Mouse (Mus musculus) layer of hippocampus, adult 8-10 months (tissue): ENCODE results near the gene Rhcg. TPM values are rescaled to one million over a fixed set of nuclear protein-coding genes. Genes with fewer than 3 reads are reported as not detected.
A peak's percentile ranks its signal among the peaks of the same experiment; 100 is the strongest.

Experiments used
- DNase-seq, 2 experiments: peaks; one replicate each; pipeline ENCODE4 v3.0.0; 2022; ENCODE audit warnings: low spot score in 2 of 2
- total RNA-seq, 4 experiments: library from RNA; stranded (reverse); gene quantifications; 2 replicates each; pipeline ENCODE4 v1.2.4; 2022

The Rhcg gene
- total RNA-seq, 4 experiments from 2014 or later: 0.59 to 2.7 (median 0.81) TPM

DNA sequence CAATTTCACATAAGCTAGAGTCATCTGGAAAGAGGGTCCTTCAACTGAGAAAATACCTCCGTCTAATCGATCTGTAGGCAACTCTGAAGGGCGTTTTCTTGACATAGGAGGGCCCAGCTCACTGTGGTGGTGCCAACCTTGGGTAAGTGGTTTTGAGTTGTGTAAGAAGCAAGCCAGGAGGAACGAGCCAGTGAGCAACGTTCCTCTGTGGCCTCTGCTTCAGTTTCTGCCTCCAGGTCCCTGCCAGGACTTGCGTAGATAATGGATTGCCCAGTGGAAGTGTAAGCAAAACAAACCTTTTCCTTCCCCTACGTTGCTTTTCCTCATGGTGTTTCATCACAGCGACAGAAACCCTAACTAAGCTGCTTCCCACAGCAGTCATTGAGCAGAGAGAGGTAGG, 15.5 kb downstream of the Rhcg start:
- no peak for DNase-seq

DNA sequence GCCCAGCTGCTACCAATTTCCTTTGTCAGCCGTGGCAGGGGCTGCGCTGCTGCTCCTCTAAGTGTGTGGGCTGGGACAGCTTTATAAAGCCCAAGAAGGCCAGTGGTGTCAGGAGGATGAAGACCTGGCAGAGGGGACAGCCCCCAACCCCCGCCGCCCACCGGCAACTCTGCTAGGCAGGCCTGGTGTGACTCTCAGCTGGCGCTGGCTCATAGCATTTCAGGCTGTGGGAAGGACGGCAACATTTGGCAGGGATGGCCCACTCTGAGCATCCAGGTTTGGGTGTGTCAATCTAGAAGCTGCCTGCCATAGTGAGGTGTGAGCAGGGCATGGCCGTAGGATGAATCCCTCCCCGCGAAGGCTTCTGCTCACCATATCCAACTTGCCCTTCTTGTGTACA, 17.3 kb downstream of the Rhcg start:
- DNase-seq: no peak

DNA sequence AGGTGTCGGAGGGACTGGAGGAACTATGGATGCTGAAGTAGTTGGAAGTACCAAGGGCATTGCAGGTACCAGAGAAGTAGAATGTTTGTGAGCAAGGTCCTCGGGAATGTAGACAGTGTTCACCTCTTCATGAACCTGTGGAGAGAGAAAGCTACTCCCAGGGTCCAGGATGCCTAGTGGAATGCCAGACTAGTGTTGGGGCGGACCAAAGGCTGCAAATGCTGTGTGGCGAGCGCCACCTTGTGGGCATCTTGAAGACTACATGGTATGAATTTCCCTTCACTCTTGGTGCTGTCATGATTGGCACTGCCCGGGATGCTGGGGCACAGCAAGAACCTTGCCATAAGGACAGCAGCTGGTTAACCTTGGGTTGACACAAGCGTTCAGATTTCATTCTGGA, 22.6 kb downstream of the Rhcg start:
- DNase-seq: peak; percentile 69 to 80

DNA sequence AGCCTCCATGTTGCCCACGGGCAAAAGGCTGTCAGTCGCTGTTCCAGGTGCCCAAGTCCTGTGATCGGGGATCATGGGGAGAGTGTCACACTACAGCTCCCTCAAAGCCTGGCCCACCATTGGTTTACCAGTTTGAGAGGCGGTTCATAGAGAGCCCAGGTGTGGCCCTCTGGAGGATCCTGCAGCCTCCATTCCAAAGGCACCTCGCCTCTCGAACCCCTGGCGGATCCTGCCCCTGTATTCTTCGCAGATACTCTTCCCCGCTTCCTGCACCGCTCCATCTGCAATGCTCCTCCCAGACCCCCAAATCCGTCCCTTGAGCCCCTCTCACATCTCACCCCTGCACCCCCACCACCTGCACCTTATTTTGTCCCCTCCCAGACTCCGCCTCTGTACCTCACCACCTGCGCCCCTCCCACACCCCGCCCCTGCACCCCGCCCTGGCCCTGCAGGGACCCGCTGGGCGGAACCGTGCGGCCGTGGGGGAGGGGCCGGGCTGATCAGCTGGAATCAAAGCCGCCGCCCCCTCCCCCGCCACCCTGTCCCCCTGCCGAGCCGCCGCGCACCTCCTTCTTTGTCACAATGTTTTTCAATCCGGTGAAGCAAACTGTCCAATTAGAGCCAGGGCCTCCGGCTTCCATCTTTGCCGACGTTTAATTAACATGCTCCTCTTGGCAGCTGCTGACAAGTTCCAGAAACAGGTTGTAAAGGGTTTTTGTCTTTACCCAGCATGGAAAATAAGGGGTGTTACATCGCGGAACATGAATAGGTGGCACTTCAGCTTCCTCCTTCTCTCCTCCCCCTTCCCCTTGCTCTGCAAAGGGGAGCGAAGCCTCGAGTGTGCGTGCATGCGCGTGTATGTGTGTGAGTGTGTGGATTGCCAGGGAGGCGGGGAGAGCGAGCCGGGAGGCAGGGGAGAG, 25.4 kb downstream of the Rhcg start:
- DNase-seq: peak; percentile 77 to 78

DNA sequence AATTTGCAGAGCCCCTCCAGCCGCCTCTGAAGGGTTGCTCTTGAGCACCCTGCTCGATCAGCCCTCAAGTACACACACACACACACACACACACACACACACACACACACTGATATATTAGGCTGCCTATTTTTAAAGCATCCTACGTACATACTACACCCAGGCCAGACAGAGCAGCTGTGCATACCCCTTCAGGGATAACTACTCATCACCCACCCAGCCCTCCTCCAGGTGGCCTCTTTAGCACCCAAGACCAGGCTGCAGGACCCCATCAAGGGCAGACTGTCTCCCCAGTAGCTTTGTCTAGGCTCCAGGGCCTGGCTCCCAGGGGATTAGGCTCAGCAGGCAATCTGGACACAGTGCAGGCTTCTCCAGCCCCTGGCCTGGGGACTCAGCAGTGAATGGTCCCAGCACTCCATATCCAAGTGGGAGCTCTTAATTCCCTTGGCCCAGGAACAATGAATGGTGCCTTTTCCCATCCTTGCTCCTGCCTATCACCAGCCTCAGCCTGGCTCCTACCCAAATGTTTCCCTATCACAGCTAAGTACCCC, 26.8 kb downstream of the Rhcg start:
- no peak for DNase-seq

DNA sequence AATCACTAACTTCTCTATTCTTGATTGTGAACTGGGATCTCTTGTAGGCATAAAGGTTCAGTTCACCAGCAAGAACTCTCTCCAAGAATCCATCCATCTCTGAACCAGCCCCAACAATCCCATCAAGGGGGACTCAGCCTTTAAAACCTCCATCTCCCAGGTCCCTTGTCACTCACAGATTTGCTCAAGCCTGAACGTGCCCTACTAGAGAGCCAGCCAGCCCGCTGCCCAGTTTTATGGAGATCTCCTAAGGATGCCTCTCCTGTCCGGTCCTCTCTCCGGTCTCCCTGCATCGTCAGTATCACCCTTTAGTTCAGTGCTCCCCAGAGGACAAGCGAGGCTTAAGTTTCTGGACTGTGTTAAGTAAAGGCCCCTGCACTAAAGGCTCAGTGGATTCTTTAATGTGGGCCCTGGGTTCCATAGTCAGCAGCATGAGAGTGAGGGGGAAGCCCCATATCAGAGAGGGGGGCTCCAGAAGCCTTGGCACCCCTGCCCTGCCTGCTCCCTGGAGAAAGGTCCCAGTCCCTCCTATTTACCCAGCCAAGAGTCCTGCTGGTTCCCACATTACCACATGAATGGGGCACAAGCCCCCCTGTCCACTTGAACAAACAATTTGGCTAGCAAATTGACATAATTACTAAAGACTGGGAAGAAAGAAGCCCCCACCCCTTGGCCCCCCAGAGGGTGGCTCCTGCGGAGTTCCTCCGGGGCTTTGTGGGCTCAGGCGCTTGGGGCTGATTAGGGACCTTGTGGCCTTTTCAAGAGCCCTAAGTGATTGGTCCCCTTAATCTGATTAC, 27.5 kb downstream of the Rhcg start:
- DNase-seq: no peak

DNA sequence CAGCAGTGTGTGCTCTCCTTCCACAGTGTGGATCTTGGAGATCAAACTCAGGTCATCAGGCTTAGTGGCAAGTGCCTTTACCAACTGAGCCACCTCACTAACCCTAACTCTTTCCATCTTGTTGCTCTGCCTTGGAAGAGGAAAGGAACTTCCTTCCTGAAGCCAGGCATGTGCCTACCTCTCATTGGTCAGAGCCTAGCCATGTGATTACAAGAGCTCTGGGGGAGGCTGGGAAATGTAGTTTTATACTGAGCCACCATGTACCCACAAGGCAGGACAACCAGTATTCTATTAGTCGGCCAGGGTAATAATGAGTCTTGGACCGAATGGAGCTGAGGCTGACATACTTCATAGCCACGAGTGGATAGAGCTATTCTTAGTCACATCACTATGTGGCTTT, 29.2 kb downstream of the Rhcg start:
- no peak for DNase-seq

DNA sequence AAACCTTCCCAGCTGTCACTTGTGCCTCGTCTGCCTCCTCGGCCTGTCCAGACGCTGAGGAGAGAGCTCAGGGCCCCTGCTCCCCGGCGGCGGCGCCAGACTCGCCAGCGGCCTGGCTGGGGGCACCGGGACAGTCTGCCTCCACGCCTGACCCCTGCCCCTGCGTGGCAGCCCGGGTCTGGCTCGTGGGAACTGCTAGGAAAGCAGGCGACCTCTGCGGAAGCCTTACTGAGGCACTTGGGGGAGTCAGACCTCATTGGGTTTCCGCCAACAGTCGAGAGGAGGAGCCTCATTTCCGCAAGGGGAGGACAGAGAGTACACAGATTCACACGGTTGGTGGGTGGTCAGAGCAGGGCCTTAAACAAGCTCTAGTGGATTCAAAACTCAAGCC, 38.6 kb downstream of the Rhcg start:
- DNase-seq: no peak

DNA sequence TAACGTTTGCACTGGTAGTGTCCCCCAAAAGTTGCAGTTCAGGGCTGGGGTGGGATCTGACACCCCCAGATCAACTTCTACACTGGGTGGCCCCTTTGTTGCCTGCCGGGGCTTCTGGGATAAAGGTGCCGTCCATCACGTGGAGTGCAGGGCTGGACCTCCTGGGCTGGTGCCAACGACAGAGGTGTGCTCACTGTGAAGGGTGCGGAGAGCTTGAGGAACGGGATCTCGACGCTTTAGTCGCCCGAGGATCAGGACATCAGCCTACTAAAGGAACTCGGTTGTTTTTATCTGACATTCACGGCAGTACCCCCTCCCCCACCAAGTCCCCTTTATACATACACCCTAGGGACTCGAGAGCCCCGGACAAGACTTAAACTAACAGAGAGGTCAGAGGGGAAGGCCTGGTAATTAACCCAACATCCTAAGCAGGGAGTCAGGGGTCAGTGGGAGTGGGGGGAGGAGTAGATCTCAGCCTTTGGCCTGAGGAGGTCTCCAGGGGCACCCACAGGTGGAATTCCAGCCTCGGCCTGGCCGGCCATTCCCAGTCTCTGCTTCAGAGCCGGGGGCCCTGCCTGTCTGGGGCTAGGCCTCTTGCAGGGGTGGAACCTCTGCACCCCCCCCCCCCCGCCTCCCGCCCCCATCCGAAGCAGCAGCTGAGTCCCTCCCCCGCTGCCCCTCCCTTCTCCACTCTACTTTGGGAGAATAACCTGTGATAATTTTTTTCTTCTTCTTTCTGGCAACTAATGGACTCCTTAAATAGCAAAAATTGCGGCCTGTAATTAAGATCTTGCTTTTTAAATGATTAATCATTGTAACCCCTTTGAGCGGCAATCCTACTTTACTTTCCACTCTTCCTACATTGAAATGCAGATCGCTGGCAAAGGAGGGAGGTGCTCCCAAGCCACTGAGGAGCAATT, 39.3 kb downstream of the Rhcg start:
- no peak for DNase-seq

DNA sequence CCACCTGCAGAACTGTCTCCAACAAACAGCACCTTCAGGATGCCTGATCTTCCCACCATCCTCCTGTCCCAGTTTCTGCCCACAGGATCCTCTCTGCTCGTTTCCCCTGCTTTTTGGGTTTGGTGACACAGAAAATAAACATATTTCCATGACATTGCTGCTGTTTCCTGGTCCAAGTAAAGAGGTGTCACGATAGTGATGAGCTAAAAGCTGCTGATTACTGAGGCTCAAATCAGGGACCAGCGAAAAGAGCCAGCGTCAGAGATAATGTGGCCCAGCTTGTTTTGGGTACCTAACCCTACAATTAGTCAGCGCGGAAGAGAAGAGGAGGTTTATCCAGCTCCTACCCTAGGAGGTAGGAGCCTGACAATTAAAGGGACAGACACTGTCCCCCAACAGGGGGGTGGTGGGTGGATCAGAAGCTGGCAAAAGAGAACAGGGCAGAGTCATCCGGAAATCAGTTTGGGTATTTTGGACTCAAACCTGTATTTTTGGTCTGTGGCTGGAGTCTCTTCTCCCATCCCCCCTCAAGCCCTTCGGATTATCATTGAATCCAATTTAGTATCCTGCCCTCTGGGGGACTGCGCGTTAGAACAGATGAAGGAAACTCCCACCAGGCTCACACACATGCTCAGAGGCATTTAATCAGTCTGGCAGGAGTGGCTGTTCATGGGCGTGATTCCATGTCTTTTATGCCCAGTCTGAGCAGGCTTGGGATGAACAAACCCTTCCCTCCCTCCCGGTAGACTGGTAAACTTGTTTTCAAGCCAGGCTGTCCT, 40.2 kb downstream of the Rhcg start:
- DNase-seq: peak; percentile 75 to 78

DNA sequence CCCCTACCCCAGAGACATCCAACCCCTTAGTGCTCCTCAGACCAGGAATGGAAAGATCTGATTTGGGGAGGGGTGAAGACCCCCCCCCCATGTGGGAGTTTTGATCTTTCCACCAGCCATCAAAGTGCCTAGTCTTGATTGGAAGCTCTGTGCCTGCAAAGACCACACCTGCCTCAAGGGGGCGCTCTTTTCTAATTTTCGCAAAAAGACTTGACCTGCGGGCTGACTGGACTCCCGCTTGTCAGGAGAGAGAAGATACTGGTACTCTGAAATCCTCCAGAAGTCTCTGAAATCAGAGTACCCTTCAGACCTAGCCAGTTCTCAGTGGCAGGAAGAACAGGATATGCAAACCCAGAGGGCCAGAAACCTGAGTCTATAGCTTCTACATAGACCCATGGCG, 40.8 kb downstream of the Rhcg start:
- DNase-seq: peak in 1 of 2 experiments; percentile 74

DNA sequence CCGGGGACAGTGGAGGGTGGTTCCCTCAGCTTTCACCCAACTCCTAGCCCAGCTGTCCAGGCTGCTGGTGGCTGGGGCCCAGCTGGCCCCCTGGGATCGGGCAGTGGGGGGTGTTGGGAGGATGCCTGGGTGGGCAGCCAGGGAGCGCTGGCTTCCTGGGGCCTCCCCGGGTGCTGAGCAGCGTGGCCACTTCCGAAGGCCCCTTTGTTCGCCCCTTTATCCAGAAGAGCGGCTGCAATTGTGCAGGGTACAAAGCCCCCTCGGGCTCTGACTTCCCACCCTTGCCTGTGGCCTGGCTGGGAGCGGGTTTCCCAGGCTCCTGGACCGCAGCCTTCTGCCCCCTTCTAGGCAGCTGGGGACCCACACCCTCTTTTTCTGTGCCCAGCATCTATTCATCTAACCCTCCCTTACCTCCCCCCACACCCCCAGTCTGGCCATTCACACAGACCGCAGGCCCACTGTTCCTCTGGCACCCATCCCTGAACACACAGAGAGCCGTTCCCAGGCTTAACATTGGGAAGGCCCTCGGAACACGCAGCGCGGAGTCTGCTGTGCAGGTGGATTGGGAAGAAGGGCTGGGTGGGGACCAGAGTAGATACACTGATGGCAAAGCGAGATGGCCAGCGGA, 45.2 kb downstream of the Rhcg start:
- no peak for DNase-seq

DNA sequence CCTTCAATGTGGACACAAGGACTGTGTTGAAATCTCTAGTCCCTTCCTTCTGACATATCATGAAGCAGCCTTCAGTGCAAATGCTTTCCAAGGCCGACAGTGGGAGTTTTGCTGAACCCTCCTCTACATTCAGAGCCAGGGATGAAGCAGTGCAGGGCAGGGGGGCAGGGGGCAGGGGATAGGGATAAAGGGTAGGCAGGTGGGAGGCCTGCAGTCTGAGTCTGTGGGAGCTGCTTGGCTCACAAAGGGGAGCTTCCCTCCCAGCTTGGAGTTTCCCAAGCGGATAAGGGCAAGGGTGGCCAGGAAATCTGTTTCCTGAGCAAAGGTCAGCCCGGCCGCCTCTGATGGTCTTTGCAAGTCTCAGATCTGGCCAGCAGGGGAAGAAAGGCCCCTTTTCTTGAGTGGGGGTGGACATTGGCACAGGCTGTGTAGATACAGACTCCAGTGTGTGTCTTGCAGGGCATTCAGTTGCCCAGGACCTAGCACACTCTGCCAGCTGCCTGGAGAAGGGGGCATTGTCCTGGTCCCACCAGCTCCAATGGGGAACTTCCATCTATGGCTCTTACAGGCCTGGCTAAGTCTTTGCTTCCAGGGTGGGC, 48.4 kb downstream of the Rhcg start:
- peak in 1 of 2 experiments; percentile 66 for DNase-seq

DNA sequence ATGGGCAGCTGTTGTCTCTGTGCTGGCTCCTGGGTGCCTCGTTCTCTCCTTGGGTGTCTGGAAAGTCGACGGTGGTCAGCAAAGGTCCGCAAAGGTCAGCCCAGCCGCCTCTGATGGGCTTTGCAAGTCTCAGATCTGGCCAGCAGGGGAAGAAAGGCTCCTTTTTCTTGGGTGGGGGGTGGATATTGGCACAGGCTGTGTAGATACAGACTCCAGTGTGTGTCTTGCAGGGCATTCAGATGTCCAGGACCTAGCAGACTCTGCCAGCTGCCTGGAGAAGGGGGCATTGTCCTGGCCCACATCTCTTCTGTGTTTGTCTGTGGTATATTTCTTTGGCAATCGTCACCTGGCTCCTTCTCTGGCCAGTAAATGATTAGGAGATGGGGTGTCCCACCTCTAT, 49.2 kb downstream of the Rhcg start:
- DNase-seq: no peak

DNA sequence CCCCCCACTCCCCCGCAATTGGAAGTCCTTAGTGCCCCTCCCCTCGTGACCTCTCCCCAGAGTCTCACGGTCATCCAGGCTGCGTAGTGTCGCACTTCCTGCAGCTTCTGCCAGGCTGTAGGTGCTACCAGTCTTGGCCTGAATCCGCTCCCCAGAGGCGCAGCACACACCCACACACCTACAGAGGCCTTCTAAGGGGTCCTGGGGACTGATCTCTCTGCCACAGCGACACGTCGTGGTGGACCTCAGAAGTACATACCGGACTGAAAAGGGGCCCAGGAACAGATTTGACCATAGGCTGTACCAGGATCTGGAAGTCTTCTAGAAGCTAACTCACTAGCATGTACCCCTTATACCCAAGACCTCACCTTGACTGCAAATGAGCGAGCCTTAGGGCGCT, 53.8 kb downstream of the Rhcg start:
- no peak for DNase-seq

DNA sequence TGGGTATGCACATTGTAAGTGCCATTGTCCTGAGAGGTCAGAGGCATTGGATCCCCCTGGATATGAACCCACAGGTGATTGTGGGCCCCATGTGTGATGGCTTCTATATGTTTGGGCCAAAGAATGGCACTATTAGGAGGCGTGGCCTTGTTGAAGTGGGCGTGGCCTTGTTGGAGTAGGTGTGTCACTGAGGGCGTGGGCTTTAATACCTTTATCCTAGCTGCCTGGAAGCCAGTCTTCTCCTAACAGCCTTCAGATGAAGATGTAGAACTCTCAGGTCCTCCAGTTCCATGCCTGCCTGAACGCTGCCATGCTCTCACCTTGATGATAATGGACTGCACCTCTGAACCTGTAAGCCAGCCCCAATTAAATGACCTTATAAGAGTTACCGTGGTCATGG, 55.1 kb downstream of the Rhcg start:
- no peak for DNase-seq

DNA sequence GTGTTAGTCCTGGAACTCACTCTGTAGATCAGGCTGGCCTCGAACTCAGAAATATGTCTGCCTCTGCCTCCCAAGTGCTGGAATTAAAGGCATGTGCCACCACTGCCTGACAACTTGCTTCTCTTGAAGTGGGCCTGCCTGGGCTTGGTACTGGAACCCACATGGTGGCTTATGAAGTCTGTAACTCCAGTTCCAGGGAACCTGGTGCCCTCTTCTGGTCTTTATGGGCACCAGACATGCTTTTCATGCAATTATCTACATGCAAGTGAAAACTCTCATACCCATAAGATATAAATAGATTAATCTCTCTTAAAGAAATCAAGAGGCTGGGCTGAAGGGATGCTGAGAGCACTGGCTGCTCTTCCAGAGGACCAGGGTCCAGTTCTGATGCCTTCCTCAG, 58.8 kb downstream of the Rhcg start:
- no peak for DNase-seq

DNA sequence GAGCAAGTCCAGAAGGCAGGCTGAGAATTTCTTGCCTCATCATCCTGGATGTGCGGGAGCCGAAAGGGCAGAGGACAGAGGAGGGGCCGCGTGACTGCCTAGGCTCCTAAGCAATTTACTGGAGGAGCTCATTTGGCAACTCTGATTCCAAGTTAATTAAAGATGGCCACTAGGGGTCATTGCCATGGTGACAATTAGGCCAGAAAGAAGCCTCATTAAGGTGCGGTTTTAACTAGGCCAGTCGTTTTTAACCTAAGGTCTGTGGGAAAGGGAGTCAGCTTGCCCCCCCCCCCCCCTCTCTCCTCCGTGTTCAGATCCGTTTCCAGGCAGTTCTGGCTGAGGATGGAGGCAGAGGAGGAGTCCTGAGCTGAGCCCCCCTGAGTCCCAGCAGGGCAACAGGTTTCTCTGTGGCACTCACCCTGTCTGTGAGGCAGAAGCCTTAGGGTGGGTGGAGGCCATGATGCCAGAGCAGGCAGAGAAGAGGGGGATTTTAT, 59.7 kb downstream of the Rhcg start:
- DNase-seq: no peak

DNA sequence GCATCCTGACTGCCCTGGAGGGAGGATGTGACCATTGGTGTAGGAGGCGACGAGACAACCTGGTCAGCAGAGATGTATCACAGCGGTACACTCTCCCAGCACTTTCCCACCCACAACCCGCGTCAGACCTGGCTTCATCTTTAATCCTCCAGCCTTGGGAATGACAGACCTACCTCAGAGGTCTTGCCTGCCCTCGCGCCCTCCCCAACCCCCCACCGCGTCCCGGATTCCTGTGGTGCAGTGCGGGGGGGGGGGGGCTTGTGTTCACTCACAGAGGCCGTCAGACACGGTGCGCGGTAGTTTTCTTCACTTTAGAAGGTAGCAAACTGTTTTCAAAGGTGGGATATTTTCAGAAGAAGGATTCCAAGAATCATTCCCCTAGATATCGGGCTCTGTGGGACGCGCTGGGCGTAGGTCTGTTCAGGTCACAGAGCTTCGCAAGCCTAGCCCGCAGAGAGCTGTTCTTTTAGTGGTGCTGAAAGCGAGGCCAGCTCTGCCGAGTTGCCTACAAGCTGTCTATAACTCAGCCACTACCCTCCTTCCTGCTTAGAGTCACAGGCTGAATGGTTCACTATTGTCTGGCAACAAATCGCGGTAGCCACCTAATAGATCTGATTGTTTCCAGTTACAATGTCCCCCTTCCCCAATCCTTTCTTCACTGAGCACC, 62.0 kb downstream of the Rhcg start:
- no peak for DNase-seq
